Mouse (Mus musculus): ENCODE data around the gene Gclm. TPM values are rescaled to one million over a fixed set of nuclear protein-coding genes. Genes with fewer than 3 reads are reported as not detected.
"Not testable (repeated sequence)": the region's sequence is repeated elsewhere in the genome, so short reads cannot be mapped to it uniquely, and the experiment has no call there.

Gclm gene
- polyA plus RNA-seq, 1 experiment from 2014 or later, result 102 TPM

DNA sequence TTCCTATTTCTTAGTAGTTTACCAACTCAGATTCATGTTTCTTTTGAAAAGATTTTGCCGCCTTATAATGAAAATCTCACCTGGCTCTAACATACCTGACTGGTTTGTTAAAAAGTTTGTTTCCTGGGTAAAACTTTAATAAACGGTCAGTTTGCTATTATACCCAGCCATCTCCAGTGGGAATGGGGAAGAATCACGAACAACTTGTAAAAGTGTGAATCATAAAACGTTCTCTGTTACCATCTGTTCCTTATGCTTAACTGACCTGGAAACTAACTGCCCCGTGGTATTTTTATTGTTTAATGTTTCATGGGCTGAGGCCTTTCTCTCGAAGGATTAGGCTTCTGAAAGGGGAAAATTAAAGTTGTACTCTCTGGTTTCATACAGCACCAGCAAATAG lies 598 bp upstream of the Gclm start:
- H3K27ac ChIP-seq, result peak overlapping the region; percentile 75
- H3K27me3 ChIP-seq, result no peaks in the 10 kb centered on the region
- ATAC-seq (replicated peaks; ENCODE audit: low FRiP score), result no peak
- WGBS, result 45% methylated on average over 6 of the region's 6 CpGs
- no peaks in the 10 kb centered on the region for H3K9me3 ChIP-seq (replicated peaks)
- no peaks in the 10 kb centered on the region for H3K36me3 ChIP-seq
- peak overlapping the region; percentile 87 for H3K4me2 ChIP-seq
- H3K9ac ChIP-seq, result no peak overlapping the region
- H3K4me3 ChIP-seq (replicated peaks), result peak overlapping the region; percentile 95
- peaks cover 24% of the 10 kb centered on the region for H3K4me1 ChIP-seq

DNA sequence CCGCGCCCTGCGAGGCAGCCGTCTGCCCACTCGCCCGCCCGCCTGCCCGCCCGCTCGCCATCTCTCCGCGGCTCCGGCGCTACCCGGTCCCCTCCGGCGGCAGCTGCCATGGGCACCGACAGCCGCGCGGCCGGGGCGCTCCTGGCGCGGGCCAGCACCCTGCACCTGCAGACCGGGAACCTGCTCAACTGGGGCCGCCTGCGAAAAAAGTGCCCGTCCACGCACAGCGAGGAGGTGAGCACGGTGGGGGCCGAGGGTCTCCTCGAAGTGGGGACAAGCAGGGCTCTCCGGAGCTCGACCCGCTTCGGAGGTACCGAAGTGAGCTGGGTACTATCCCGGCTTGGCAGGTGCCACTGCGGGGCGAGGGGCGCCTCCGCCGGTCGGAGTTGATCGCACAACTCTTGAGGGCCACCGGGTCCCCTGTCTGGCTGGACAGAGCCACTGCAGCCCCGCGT lies 548 bp downstream of the Gclm start:
- H3K4me2 ChIP-seq, result peak overlapping the region; percentile 87
- peak; percentile 52 for ATAC-seq (replicated peaks; ENCODE audit: low FRiP score)
- under 1% methylated on average over 42 of the region's 50 CpGs for WGBS
- H3K4me3 ChIP-seq (replicated peaks), result peak overlapping the region; percentile 95
- no peaks in the 10 kb centered on the region for H3K36me3 ChIP-seq
- H3K4me1 ChIP-seq, result peaks cover 24% of the 10 kb centered on the region
- H3K9me3 ChIP-seq (replicated peaks), result no peaks in the 10 kb centered on the region
- peak overlapping the region; percentile 87 for H3K9ac ChIP-seq
- peak overlapping the region; percentile 95 for H3K27ac ChIP-seq
- no peaks in the 10 kb centered on the region for H3K27me3 ChIP-seq

DNA sequence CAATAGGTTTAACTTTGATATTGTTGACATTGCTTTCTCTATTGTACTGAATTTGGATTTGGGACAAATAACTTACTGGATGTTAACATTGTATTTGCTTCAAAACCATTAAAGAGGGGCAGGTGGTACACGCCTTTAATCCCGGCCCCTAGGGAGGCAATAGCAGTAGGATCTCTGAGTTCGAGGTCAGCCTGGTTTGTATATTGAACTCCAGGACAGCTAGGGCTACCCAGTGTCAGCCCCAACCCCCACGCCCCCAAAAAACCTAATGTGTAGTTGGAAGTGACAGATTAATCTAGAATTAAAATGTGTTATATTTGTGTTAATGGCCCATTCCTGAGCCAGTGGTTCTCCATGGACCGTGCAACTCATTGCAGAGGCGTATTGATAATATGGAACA lies 1.0 kb downstream of the Gclm start:
- Histone ChIP-seq H3K27me3 (no peaks in the 10 kb centered on the region), H3K36me3 (no peaks in the 10 kb centered on the region), H3K9me3 (replicated peaks) (no peaks in the 10 kb centered on the region), H3K4me1 (peaks cover 24% of the 10 kb centered on the region), H3K4me3 (replicated peaks) (peak overlapping the region; percentile 95), H3K27ac (peak overlapping the region; percentile 95; the same call in 1 of the 2 replicates), H3K9ac (peak overlapping the region; percentile 87), H3K4me2 (peak overlapping the region; percentile 87)
- 24% methylated on average over 6 of the region's 6 CpGs for WGBS
- no peak for ATAC-seq (replicated peaks; ENCODE audit: low FRiP score)

DNA sequence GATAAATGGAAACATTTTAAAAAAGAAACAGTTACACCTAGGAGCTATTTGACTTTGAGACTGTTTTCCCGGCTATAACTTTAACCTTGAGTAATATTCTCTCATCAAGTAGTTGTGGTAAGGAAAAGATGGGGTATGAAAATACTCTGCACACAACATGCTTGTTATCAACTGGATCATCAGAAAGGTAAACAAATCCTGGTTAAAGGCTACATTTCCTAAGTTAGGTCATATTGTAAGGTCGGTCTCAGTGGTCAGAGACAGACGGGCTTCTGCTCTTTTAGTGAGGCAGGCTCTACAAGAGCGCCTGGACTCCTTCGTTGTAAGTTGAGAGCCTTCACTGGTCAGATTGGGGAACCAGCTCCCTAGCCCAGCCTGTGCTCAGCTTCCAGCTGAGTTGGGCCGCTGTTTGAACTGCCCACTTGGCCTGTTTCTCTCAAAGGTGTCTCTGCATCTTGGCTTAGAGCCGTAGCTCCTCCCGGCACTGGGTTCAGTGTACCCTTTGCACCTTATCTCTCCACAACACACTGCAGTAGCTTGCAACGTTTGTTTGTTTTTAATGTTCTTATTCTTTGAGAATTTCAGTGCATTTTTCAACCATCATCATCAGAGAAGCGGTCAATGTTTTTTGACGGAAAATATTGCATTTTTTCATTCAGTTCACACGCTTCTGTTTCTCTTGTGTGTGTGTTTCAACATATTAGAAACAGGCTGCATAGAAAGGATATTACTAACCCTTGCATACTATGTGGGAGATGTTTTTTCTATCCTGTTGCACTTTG lies 1.8 kb downstream of the Gclm start:
- H3K27ac ChIP-seq, result no peak overlapping the region
- peaks cover 24% of the 10 kb centered on the region for H3K4me1 ChIP-seq
- no peaks in the 10 kb centered on the region for H3K27me3 ChIP-seq
- whole genome bisulfite sequencing, result 62% methylated on average over 12 of the region's 12 CpGs
- H3K9ac ChIP-seq, result peak overlapping the region; percentile 2; the same call in 1 of the 2 replicates
- H3K36me3 ChIP-seq, result no peaks in the 10 kb centered on the region
- no peak for ATAC-seq (replicated peaks; ENCODE audit: low FRiP score)
- peak overlapping the region; percentile 87 for H3K4me2 ChIP-seq
- H3K4me3 ChIP-seq (replicated peaks), result peak overlapping the region; percentile 95
- H3K9me3 ChIP-seq (replicated peaks), result no peaks in the 10 kb centered on the region

DNA sequence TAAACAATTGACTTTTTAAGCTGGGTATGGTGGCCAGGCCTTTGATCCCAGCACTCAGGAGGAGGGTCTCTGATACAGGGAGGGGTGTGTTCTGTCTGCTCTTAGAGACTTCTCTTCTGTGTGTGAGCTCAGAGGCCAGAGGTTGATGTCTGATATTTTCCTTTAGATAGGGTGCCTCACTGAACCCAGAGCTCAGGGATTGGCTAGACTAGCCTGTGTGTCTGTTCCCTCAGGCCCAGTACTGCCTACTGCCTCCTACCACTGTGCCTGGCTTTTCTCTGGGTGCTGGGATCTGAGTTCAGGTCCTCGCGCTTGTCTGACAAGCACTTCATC lies 2.4 kb downstream of the Gclm start:
- H3K36me3 ChIP-seq, result no peaks in the 10 kb centered on the region
- H3K9me3 ChIP-seq (replicated peaks), result no peaks in the 10 kb centered on the region
- ATAC-seq (replicated peaks; ENCODE audit: low FRiP score), result no peak
- no peak overlapping the region for H3K27ac ChIP-seq
- peaks cover 24% of the 10 kb centered on the region for H3K4me1 ChIP-seq
- H3K4me3 ChIP-seq (replicated peaks), result peak overlapping the region; percentile 95; the same call in 1 of the 2 replicates
- H3K9ac ChIP-seq, result no peak overlapping the region
- WGBS, result 100% methylated on average over 2 of the region's 2 CpGs
- H3K4me2 ChIP-seq, result 0 out of 2 replicates have a peak overlapping the region, but pooled peaks have one; percentile 87
- no peaks in the 10 kb centered on the region for H3K27me3 ChIP-seq

DNA sequence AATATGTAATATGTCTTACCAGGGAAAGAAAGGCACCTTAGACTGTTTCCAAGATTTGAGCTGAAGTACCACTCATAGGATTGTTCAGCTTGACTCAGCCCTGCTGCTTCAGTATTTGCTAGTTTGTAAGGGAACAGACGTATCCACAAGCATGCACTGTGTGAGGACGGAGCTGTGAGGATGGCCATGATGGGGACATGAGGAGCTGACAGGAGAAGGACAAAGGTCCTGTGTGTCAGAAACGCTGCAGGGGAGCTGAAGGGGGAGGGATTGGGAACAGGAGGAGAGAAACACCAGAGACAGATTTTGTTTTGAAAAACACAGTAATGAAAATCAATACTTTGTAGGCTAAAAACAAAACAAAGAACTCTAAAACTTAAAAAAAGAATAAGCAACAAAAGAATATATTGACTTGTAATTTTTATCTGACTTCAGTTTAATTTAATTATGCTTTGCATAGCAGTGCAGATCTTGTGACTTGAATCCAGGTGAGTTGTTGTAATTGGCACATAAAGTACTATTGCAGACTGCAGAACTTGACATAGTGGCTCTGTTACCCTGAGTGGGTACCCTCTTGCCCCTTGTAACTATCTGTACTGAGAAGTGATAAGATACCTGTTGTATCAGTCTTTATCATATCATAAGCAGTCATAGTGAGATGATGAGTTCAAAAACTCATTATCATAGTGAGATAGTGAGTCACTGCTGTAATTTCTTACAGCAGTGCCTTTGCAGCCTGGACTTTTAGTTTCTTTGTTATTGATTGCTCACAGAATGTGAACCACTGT lies 7.3 kb downstream of the Gclm start:
- H3K9ac ChIP-seq, result no peak overlapping the region
- no peak overlapping the region for H3K4me2 ChIP-seq
- H3K9me3 ChIP-seq (replicated peaks), result no peaks in the 10 kb centered on the region
- WGBS, result 60% methylated on average over 3 of the region's 3 CpGs
- no peak for ATAC-seq (replicated peaks; ENCODE audit: low FRiP score)
- H3K4me1 ChIP-seq, result no peaks in the 10 kb centered on the region
- no peak overlapping the region for H3K4me3 ChIP-seq (replicated peaks)
- no peak overlapping the region for H3K27ac ChIP-seq
- peaks cover 3% of the 10 kb centered on the region; the same call in 1 of the 2 replicates for H3K36me3 ChIP-seq
- H3K27me3 ChIP-seq, result no peaks in the 10 kb centered on the region

DNA sequence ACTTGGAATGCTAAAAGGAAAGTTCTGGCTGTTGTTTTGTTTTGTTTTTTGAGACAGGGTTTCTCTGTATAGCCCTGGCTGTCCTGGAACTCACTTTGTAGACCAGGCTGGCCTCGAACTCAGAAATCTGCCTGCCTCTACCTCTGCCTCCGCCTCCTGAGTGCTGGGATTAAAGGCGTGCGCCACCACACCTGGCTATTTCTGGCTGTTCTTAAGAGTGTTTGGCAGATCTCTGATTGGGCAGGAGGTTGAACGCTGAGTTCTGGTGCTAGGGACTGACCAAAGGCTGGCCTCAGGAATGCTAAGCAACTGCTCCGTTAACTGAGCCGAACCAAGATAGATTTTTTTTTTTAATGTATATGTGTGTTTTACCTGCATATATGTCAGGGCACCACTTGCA lies 8.7 kb downstream of the Gclm start:
- H3K36me3 ChIP-seq, result peaks cover 12% of the 10 kb centered on the region; the same call in 1 of the 2 replicates
- H3K9me3 ChIP-seq (replicated peaks); H3K27ac ChIP-seq; H3K9ac ChIP-seq; H3K4me3 ChIP-seq (replicated peaks); H3K4me1 ChIP-seq; H3K4me2 ChIP-seq; H3K27me3 ChIP-seq; ATAC-seq (replicated peaks; ENCODE audit: low FRiP score): not testable (repeated sequence)
- WGBS, result 87% methylated on average over 7 of the region's 7 CpGs

DNA sequence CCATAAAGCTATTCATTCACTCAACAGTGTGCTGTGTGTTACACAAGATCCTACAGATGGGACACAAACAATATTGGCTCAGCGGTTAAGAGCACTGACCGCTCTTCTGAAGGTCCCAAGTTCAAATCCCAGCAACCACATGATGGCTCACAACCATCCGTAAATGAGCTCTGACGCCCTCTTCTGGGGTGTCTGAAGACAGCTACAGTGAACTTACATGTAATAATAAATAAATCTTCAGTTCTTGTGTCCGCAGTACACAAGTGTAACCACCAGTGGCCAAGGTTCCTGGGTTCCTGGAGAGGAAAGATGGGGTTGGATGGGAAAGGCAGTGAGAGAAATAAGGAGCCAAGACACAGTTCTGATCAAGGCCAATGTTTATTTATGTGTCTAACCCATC lies 24.6 kb downstream of the Gclm start:
- no peak overlapping the region for H3K9ac ChIP-seq
- peaks cover 3% of the 10 kb centered on the region for H3K4me1 ChIP-seq
- no peaks in the 10 kb centered on the region for H3K9me3 ChIP-seq (replicated peaks)
- no peak overlapping the region for H3K4me2 ChIP-seq
- no peak for ATAC-seq (replicated peaks; ENCODE audit: low FRiP score)
- WGBS, result 76% methylated on average over 5 of the region's 5 CpGs
- H3K4me3 ChIP-seq (replicated peaks), result no peak overlapping the region
- H3K27me3 ChIP-seq, result no peaks in the 10 kb centered on the region
- H3K36me3 ChIP-seq, result peaks cover 13% of the 10 kb centered on the region
- no peak overlapping the region for H3K27ac ChIP-seq

DNA sequence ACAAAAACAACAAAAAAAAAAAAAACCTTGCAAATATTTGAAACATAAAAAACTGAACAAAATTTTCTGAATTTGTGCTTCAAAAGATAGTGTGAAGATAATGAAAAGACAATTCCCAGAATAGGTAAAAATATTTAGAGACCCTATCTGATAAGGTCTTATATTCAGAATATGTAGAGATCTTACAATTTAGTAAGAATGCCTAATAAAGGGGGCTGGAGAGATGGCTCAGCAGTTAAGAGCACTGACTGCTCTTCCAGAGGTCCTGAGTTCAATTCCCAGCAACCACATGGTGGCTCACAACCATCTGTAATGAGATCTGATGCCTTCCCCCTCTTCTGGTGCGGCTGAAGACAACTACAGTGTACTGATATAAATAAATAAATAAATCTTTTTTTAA lies 27.2 kb downstream of the Gclm start:
- not testable (repeated sequence) for H3K9ac ChIP-seq; H3K27ac ChIP-seq; H3K27me3 ChIP-seq; ATAC-seq (replicated peaks; ENCODE audit: low FRiP score); H3K4me3 ChIP-seq (replicated peaks); H3K9me3 ChIP-seq (replicated peaks); H3K4me2 ChIP-seq
- Histone ChIP-seq H3K36me3 (peaks cover 25% of the 10 kb centered on the region), H3K4me1 (peaks cover 29% of the 10 kb centered on the region)
- WGBS, result 69% methylated on average over 1 of the region's 1 CpGs

DNA sequence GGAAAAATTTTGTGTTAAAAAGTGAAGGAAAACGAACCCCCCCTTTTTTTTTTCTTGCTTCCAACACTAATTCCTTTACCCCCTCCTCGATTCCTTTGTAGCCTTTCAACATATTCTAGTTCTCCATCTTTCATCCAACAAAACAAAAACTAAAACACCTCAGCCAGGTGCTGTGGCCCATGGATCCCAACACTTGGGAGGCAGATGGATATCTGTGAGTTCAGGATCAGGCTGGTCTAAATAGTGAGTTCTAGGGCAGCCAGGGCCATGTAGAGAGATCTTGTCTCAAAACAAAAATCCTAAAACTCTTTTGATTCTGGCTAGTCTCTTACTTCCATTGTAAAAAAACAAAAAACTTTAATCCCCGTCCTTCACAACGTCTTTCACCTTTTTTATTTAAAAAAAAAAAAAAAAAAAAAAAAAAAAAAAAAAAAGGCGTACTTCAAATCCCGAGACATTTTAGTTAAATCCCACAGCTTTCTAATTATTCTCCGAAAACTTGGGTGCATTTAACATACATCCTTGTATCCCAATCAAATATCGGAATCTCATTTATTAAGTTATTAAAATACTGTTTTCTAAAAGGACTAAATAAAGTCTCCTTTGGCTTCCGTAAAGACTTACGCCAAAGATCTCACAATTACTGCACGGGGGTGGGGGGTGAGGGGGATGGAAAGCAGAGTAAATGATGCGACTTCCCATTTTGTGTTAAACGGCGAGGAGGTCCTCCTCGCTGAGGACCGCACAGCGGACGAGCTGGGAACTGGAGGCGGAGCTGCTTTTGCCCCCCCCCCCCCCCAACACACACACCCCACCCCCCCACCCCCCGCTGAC lies 28.3 kb downstream of the Gclm start:
- Histone ChIP-seq H3K4me1 (peaks cover 35% of the 10 kb centered on the region), H3K4me2 (peak overlapping the region; percentile 51), H3K9me3 (replicated peaks) (no peaks in the 10 kb centered on the region), H3K27ac (no peak overlapping the region), H3K27me3 (no peaks in the 10 kb centered on the region), H3K9ac (peak overlapping the region; percentile 41; the same call in 1 of the 2 replicates), H3K36me3 (peaks cover 36% of the 10 kb centered on the region), H3K4me3 (replicated peaks) (peak overlapping the region; percentile 91)
- 11% methylated on average over 19 of the region's 20 CpGs for WGBS
- ATAC-seq (replicated peaks; ENCODE audit: low FRiP score), result no peak

DNA sequence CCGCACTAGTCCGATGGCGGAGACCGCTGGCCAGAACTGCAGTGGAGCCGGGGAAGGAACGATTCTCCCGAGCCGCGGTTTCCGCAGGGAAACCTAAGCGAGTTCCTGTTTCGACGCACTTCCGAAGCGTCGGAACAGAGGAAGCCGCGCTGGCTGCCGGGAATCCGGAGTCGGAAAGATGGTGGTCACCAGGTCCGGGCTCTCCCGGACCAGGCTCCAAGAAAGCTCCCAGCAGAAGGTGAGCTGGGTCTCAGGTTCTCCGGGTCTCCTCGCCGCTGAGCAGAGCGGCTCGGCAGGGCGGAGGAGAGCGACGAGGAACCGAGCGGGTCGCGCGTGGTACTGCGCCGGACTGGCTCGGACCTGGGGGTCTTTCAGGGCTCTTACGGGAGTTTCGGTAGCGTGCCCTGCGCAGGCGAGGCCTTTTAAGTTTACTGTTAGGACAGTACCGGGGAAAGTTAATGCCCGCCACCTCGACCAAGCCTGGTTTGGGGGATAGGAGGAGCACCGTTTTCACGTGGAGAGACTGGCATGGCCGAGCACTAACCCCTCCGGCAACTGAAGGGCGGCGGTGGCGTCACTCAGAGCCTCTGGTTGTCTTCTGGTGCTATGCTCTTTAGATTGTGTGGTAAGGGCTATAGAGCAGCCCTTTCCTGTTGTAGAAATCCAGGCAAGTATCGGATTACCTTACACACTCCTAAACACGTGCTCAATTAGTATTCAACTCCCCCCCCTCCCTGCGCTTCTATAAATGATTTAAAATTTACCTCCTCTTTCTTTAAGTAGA lies 29.1 kb downstream of the Gclm start, which contains the start of gene Dnttip2:
Dnttip2 (plus strand) TSS at position 148 of the 784 bp plus-strand sequence.
- Histone ChIP-seq H3K36me3 (peaks cover 44% of the 10 kb centered on the region), H3K4me2 (peak within 1 kb of the TSS; percentile 60), H3K4me3 (replicated peaks) (peak within 1 kb of the TSS; percentile 91), H3K9ac (peak within 1 kb of the TSS; percentile 88), H3K27me3 (no peaks in the 10 kb centered on the region), H3K27ac (peak within 1 kb of the TSS; percentile 73), H3K9me3 (replicated peaks) (no peaks in the 10 kb centered on the region), H3K4me1 (peaks cover 35% of the 10 kb centered on the region)
- ATAC-seq (replicated peaks; ENCODE audit: low FRiP score), result peak; percentile 98
- WGBS, result under 1% methylated on average over 54 of the region's 57 CpGs

All from kidney, embryonic 15.5 days (tissue).